Mouse (Mus musculus) hindbrain, embryonic 10.5 days (tissue): Measurements from ENCODE around the gene Olfr139. TPM values are rescaled to one million over a fixed set of nuclear protein-coding genes. Genes with fewer than 3 reads are reported as not detected.

Experiments used
- DNase-seq: peaks from one replicate; pipeline ENCODE4 v3.0.0-alpha.2; 2017; ENCODE audit warnings: low spot score
- H3K27ac ChIP-seq: fragments of 300-500 bp; sonication (generic); 2 replicates; pipeline ENCODE4 v1.5.1; 2016; ENCODE audit warnings: mild to moderate bottlenecking, moderate library complexity
- H3K27me3 ChIP-seq: fragments of 300-500 bp; sonication (generic); 2 replicates; pipeline ENCODE4 v1.6.1; 2016; ENCODE audit warnings: mild to moderate bottlenecking; ENCODE audit not compliant: poor library complexity, insufficient read depth, severe bottlenecking
- H3K36me3 ChIP-seq: fragments of 300-500 bp; sonication (generic); 2 replicates; pipeline ENCODE4 v1.6.1; 2016; ENCODE audit warnings: mild to moderate bottlenecking, moderate library complexity
- H3K4me1 ChIP-seq: fragments of 300-500 bp; sonication (generic); replicated peaks from 2 replicates; pipeline ENCODE4 v1.6.1; 2016; ENCODE audit warnings: mild to moderate bottlenecking
- H3K4me3 ChIP-seq: fragments of 300-500 bp; sonication (generic); 2 replicates; pipeline ENCODE4 v1.5.1; 2016; ENCODE audit warnings: mild to moderate bottlenecking, moderate library complexity
- H3K9me3 ChIP-seq: fragments of 300-500 bp; sonication (generic); 2 replicates; pipeline ENCODE4 v1.6.1; 2016; ENCODE audit warnings: mild to moderate bottlenecking, moderate library complexity
- WGBS: fragments of 180-500 bp; shearing (Covaris S2); methylation state at CpG from one replicate; pipeline ENCODE4 v1.1.7; 2016; 5-methylcytosine and 5-hydroxymethylcytosine counted together
- polyA plus RNA-seq: library from polyadenylated mRNA; unstranded; fragments of >200 nt; fragmentation: Nextera tagmentation; extraction: Ambion mirVana; gene quantifications from 2 replicates; pipeline ENCODE4 v1.2.1, GENCODE M21; 2016

The Olfr139 gene
- polyA plus RNA-seq = not detected in 2 replicates

DNA sequence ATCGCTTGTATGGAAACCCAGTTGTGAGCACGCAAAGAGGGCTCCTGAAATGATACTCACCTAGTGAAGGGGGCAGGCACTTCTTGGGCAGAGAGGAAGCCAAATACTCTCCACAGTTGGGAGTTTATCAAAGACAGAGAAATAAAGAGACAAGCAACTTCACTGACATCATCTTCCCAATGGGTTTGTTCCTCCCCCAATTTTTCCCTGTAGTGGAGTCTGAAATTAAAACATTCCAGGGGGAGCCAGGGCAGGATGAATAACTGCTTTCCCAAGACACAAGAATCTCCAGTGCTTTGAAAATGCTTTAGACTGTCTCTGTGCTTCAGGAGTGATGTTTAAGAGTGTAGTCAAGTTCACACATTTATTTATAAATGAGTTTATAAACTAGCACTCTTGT is at the start of gene Olfr139, which contains the start of gene Olfr399:
Olfr139 (minus strand) TSS at position 101 of the 400 bp plus-strand sequence.
Olfr399 (minus strand) TSS at position 165 of the 400 bp plus-strand sequence.
- Histone ChIP-seq H3K27me3 (no peaks in the 10 kb centered on the region), H3K36me3 (no peaks in the 10 kb centered on the region), H3K9me3 (peaks cover 47% of the 10 kb centered on the region), H3K27ac (no peak within 1 kb of the TSS), H3K4me3 (no peak within 1 kb of the TSS), H3K4me1 (no peaks in the 10 kb centered on the region)
- DNase-seq = no peak
- WGBS = 78% methylated on average over 2 of the region's 2 CpGs

DNA sequence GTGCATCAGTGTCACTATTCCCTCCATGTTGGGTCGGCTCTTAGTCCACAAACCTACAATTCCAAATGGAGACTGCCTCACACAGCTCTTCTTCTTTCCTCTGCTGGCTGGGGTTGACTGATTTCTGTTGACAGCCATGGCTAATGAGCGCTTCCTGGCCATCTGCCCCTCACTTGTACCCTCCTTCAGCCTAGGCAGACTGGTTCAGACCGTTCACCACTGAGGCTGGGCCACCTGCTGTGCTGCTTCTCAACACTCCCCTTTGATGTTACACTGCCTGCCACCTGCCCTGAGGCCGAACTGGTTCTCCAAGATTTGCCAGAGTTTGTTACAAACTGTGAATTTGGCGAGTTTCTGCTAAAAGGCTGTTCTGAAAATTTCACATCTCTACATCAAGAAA is 48.7 kb upstream of the Olfr139 start:
- WGBS = 34% methylated on average over 5 of the region's 5 CpGs
- Histone ChIP-seq H3K4me3 (no peak overlapping the region), H3K9me3 (peaks cover 37% of the 10 kb centered on the region), H3K27me3 (no peaks in the 10 kb centered on the region), H3K27ac (no peak overlapping the region), H3K4me1 (no peaks in the 10 kb centered on the region), H3K36me3 (no peaks in the 10 kb centered on the region)
- no peak for DNase-seq

DNA sequence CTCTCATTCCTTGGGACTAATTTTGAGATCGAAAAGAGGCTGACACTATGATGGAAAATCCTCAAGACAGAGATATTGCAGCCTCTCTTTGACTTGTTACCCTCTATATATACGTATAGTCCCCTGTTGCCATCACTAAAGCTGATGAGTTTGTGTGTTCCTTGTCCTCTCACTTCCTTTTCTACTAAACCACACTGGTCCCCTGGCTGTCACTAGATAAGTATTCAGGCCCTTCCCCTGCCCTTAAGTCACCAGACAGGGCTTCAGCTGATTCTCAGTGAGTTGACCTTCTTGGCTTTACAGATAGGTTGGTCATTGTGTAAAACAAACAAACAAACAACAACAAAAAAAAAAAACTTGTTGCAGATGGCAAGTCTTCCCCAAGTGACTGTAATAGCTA is 45.2 kb upstream of the Olfr139 start:
- DNase-seq = no peak
- no peak overlapping the region for H3K27ac ChIP-seq
- H3K36me3 ChIP-seq = no peaks in the 10 kb centered on the region
- WGBS = 52% methylated on average over 2 of the region's 2 CpGs
- H3K27me3 ChIP-seq = no peaks in the 10 kb centered on the region
- no peaks in the 10 kb centered on the region for H3K4me1 ChIP-seq
- no peak overlapping the region for H3K4me3 ChIP-seq
- H3K9me3 ChIP-seq = peaks cover 42% of the 10 kb centered on the region

DNA sequence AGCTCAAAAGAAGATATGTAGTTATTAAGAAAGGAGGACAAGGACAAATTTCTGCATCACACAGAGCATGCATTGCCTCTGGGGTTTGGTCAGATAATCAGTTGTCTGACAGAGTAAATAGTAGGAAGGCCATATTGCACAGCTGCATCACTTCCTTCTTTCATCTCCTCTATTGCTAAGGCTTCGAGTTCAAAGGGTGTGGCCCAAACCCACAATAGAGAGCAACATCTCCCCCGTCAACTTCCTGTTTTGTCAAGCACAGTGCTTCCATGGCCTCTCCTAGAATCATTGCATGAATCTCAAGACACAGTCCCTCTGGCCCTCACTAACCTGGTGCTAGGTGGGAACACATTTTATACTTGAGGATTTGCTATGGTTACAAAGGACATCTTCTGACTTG is 44.4 kb upstream of the Olfr139 start:
- Histone ChIP-seq H3K36me3 (no peaks in the 10 kb centered on the region), H3K4me1 (no peaks in the 10 kb centered on the region), H3K9me3 (peaks cover 41% of the 10 kb centered on the region), H3K27ac (no peak overlapping the region), H3K27me3 (no peaks in the 10 kb centered on the region), H3K4me3 (no peak overlapping the region)
- 78% methylated on average over 2 of the region's 2 CpGs for WGBS
- no peak for DNase-seq

DNA sequence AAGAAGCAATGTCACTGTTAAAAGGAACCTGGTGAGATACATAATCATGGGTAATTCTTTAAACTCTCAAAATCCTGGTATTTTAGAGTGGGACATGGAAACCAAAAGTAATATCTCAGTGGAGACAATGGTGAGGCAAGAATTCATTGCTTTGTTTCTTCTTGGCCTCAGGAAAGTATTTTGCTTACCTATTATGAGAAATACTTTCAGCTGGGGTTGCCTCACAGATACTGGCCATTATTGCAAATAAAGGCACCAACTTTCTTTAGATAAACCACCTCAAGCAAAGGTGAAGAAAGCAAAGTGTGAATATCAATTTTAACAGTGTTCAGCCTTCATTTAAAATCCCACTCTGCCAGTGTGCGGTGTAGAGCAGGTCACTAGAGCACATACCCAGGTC is 13.3 kb upstream of the Olfr139 start, which contains the start of gene Zfp616:
Zfp616 (plus strand) TSS at position 301 of the 400 bp plus-strand sequence.
- Histone ChIP-seq H3K27me3 (no peaks in the 10 kb centered on the region), H3K9me3 (peaks cover 41% of the 10 kb centered on the region), H3K27ac (no peak within 1 kb of the TSS), H3K4me1 (no peaks in the 10 kb centered on the region), H3K36me3 (no peaks in the 10 kb centered on the region), H3K4me3 (no peak within 1 kb of the TSS)
- whole genome bisulfite sequencing = 84% methylated on average over 1 of the region's 1 CpGs
- DNase-seq = no peak

DNA sequence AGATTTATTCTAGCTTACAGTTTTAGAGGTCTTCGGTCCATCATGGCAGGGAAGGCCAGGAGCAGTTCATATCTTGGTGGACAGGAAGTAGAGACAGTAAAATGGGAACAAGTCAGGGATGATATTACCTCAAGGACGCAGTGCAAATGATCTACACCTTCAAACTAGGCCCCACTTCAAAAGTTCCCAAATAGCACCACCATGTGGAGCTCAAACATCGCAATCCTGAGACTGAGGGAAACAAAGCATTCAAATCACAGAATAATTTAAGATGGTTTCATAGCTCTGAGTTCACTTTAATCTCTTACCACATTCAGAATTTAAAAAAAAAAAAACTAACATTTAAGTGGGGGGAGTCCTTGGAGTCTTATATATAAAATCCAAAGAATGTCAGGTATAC is 5.0 kb downstream of the Olfr139 start:
- Histone ChIP-seq H3K9me3 (peaks cover 31% of the 10 kb centered on the region), H3K27ac (no peak overlapping the region), H3K27me3 (no peaks in the 10 kb centered on the region), H3K36me3 (no peaks in the 10 kb centered on the region), H3K4me1 (no peaks in the 10 kb centered on the region), H3K4me3 (no peak overlapping the region)
- DNase-seq = no peak
- 70% methylated on average over 3 of the region's 3 CpGs for WGBS

Other genes with a start within 250 kb of the Olfr139 start
- not detected in 2 replicates for gene Olfr392, start 239.5 kb downstream of the Olfr139 start, polyA plus RNA-seq
- gene Olfr393, start 205.1 kb downstream of the Olfr139 start, polyA plus RNA-seq = not detected in 2 replicates
- not detected in 2 replicates for gene Olfr394, start 165.8 kb downstream of the Olfr139 start, polyA plus RNA-seq
- not detected in 2 replicates for gene Olfr395, start 147.3 kb downstream of the Olfr139 start, polyA plus RNA-seq
- not detected in 2 replicates for gene Olfr23, start 119.9 kb downstream of the Olfr139 start, polyA plus RNA-seq
- gene Olfr397, start 95.7 kb downstream of the Olfr139 start, polyA plus RNA-seq = not detected in 2 replicates
- gene Olfr398, start 66.1 kb downstream of the Olfr139 start, polyA plus RNA-seq = not detected in 2 replicates
- not detected in 2 replicates for gene Olfr399, start 64 bp upstream of the Olfr139 start, polyA plus RNA-seq
- gene Zfp616, start 13.4 kb upstream of the Olfr139 start, polyA plus RNA-seq = not detected in 2 replicates
- gene Olfr401, start 57.2 kb upstream of the Olfr139 start, polyA plus RNA-seq = not detected in 2 replicates
- not detected in 2 replicates for gene Olfr402, start 97.0 kb upstream of the Olfr139 start, polyA plus RNA-seq
- not detected in 2 replicates for gene Olfr403, start 129.7 kb upstream of the Olfr139 start, polyA plus RNA-seq
- gene Olfr43, start 154.8 kb upstream of the Olfr139 start, polyA plus RNA-seq = not detected in 2 replicates
- gene Olfr406, start 203.3 kb upstream of the Olfr139 start, polyA plus RNA-seq = not detected in 2 replicates
- gene Olfr59, start 227.2 kb upstream of the Olfr139 start, polyA plus RNA-seq = not detected in 2 replicates